Mouse (Mus musculus): ENCODE data around the gene Ctu2. TPM values are rescaled to one million over a fixed set of nuclear protein-coding genes. Genes with fewer than 3 reads are reported as not detected.

Gene Ctu2
- total RNA-seq (2023), result 57.6 TPM

GRCm38 (mm10) chr8:122475580-122476320 lies at the start of gene Ctu2, which contains the start of gene Rnf166:
Gene Ctu2 (plus strand): TSS chr8:122476143.
Gene Rnf166 (minus strand): TSS chr8:122476064.

GRCm38 (mm10) chr8:122432443-122433268 lies 43.3 kb upstream of the Ctu2 start, which contains the start of gene Cyba:
Gene Cyba (minus strand): TSS chr8:122432930.

GRCm38 (mm10) chr8:122443262-122444006 lies 32.5 kb upstream of the Ctu2 start, which contains the start of gene Mvd:
Gene Mvd (minus strand): TSS chr8:122443422.

GRCm38 (mm10) chr8:122460524-122461472 lies 15.1 kb upstream of the Ctu2 start, which contains the start of gene Snai3:
Gene Snai3 (minus strand): TSS chr8:122460733.

Other genes starting within 250 kb of the Ctu2 start
- gene Zfpm1, start 194.0 kb upstream of the Ctu2 start, total RNA-seq (2023), result 57.1 TPM
- not detected for gene Trhr2, start 115.4 kb upstream of the Ctu2 start, total RNA-seq (2023)
- gene Zc3h18, start 99.5 kb upstream of the Ctu2 start, total RNA-seq (2023), result 102 TPM
- not detected for gene Il17c, start 54.1 kb upstream of the Ctu2 start, total RNA-seq (2023)
- gene Cyba, start 43.2 kb upstream of the Ctu2 start, total RNA-seq (2023), result 143 TPM
- gene Mvd, start 32.7 kb upstream of the Ctu2 start, total RNA-seq (2023), result 9.9 TPM
- gene Snai3, start 15.4 kb upstream of the Ctu2 start, total RNA-seq (2023), result 1.3 TPM
- gene Rnf166, start 79 bp upstream of the Ctu2 start, total RNA-seq (2023), result 67.6 TPM
- 48.5 TPM for gene Piezo1, start 75.2 kb downstream of the Ctu2 start, total RNA-seq (2023)
- 75.8 TPM for gene Cdt1, start 91.9 kb downstream of the Ctu2 start, total RNA-seq (2023)
- gene Aprt, start 100.8 kb downstream of the Ctu2 start, total RNA-seq (2023), result 75.6 TPM
- gene Galns, start 135.3 kb downstream of the Ctu2 start, total RNA-seq (2023), result 7.9 TPM
- gene Trappc2l, start 135.5 kb downstream of the Ctu2 start, total RNA-seq (2023), result 34.8 TPM
- not detected for gene Pabpn1l, start 146.6 kb downstream of the Ctu2 start, total RNA-seq (2023)
- gene Cbfa2t3, start 223.0 kb downstream of the Ctu2 start, total RNA-seq (2023), result 8.0 TPM

Data from CD4-positive naive resting alpha-beta T cell, adult 76 days (primary cell).